Mouse (Mus musculus) kidney, postnatal 10 days (tissue): ENCODE data around the gene Plekhs1.
"Not testable (repeated sequence)": the region's sequence is repeated elsewhere in the genome, so short reads cannot be mapped to it uniquely, and the experiment has no call there.

Experiments
- DNase-seq: peaks from one replicate; pipeline ENCODE4 v3.0.0; 2021; ENCODE audit warnings: mixed read lengths

Plekhs1 gene

DNA sequence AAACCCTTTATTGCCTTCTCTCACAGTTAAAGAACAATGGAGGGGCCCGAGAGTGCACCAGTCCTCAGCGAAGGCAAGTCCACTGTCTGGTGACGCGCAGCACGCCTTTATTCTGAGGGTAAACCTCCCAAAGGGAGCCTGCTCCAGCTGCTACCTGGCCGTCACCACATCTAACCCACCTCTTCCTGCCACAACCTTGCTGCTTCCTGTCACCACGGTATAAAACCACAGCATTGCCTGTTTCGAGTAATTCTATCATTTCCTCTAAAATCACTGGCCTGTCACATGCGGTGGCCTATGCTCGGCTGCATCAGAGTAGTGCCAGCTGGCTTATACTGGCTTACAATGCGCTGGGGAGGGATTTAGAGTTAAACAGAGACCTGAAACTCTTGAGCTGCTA lies 69.1 kb downstream of the Plekhs1 start:
- not testable (repeated sequence) for DNase-seq

- no peak for DNase-seq
These were observed 69.8 kb downstream of the Plekhs1 start for GRCm38 (mm10) chr19:56531251-56531650.

DNA sequence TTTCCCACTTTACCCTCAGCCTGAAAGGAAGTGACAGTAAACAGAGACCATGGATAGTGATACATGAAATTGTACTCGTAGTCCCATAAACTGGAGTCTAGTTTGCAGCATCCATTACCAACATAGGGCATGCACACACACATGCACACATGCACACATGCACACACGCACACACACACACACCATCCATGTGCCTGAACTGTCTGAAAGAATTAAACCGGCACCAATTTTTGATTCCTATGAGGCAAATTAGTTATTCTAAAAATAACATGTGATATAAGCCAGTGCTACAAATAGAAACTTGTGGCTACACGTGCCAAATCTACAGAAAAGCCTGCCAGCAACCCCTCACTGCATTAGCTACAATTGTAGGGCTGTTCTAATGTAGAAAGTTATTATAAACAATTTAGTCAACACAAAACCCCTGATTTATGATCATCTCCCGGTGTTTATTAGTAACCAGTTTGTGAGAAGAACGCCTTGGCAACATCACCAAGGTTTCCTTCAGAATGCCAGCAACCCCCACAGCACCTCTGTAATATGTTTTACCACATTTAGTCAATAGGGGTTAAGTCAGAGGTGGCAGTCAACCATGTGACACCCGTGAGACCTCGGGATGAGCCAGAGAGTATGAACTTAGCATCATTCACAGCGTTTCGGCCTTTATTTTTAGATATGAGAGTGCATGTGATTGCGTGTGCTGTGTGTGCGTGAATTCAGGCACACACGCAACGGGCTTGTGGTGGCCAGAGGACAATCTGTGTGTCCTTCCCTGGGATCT lies 72.0 kb downstream of the Plekhs1 start:
- DNase-seq = no peak

GRCm38 (mm10) chr19:56534337-56534736 lies 72.9 kb downstream of the Plekhs1 start:
- no peak for DNase-seq

- no peak for DNase-seq
These were observed 73.6 kb downstream of the Plekhs1 start for GRCm38 (mm10) chr19:56535064-56535463.

DNA sequence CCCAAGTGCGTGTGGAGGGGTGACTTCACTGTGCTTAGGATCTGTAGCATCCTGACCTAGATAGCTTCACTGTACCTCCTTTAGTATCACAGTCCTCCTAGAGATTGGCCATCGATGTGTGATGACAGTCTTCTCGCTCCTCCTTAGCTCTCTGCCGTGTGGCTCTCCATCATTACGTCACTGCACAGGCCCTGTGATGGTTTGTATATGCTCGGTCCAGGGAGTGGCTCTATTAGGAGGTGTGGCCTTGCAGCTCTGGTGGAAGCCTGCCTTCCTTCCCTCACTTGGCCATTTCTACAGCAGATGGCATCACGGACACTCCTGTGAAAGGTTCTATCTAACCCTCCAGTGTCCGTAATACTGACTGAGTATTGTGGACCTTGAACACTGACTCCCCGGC lies 74.3 kb downstream of the Plekhs1 start:
- no peak for DNase-seq
